Mouse (Mus musculus) CH12.LX (cell line): ENCODE measurements at regions not wholly inside any gene's neighbourhood (a gene's known extent, or its start where the extent isn't known, plus 50 kb on each side); places are given as distances from the start of the nearest gene placed in this dataset.

ENCODE experiments used
- DNase-seq: peaks from one replicate; pipeline ENCODE4 v3.0.0-alpha.2; 2013; ENCODE audit errors: extremely low read depth
- H3K27ac ChIP-seq: 2 replicates; pipeline ENCODE4 v1.5.1; 2012; ENCODE audit warnings: low read depth, mild to moderate bottlenecking, control low read depth, moderate library complexity; ENCODE audit not compliant: insufficient read depth
- H3K27me3 ChIP-seq: replicated peaks from 2 replicates; pipeline ENCODE3; 2012; ENCODE audit warnings: inconsistent platforms
- H3K36me3 ChIP-seq, 2 experiments: replicated peaks in 1 of 2; 2 replicates each; pipeline versions ENCODE3 to v1.6.1; 2012; ENCODE audit warnings: inconsistent platforms in 1 of 2, low read length in 1 of 2, mild to moderate bottlenecking in 1 of 2, mixed read lengths in 1 of 2, moderate library complexity in 1 of 2; ENCODE audit not compliant: control insufficient read depth in 1 of 2, insufficient read depth in 1 of 2
- H3K4me1 ChIP-seq, 2 experiments: 2 replicates each; pipeline ENCODE4 v1.6.1; 2012; ENCODE audit warnings: inconsistent platforms in 1 of 2, moderate library complexity in 1 of 2; ENCODE audit not compliant: insufficient read depth in 2 of 2, control insufficient read depth in 1 of 2
- H3K4me2 ChIP-seq: 2 replicates; pipeline ENCODE4 v1.6.1; 2012; ENCODE audit warnings: low read depth, mild to moderate bottlenecking, control low read depth; ENCODE audit not compliant: poor library complexity, insufficient read depth, severe bottlenecking
- H3K4me3 ChIP-seq, 3 experiments: fragments of 150-350 bp in 1 of 3; sonication (generic) in 1 of 3; replicated peaks in 1 of 3; 2 replicates each; pipeline versions ENCODE3 to v1.5.1; 2011 to 2012; ENCODE audit warnings: low read depth in 2 of 3, low read length in 2 of 3, mild to moderate bottlenecking in 2 of 3, moderate library complexity in 2 of 3, control low read depth in 1 of 3, improper control_type of control experiment in 1 of 3, inconsistent platforms in 1 of 3, mixed read lengths in 1 of 3; ENCODE audit not compliant: poor library complexity in 1 of 3
- H3K79me2 ChIP-seq: replicated peaks from 2 replicates; pipeline ENCODE4 v1.6.1; 2012; ENCODE audit warnings: mild to moderate bottlenecking, moderate library complexity; ENCODE audit not compliant: control insufficient read depth, poor library complexity, insufficient read depth, severe bottlenecking; ENCODE audit errors: extremely low read depth
- H3K9ac ChIP-seq: 2 replicates; pipeline ENCODE4 v1.6.1; 2012; ENCODE audit warnings: low read depth, mild to moderate bottlenecking, control low read depth, moderate library complexity; ENCODE audit not compliant: insufficient read depth
- H3K9me3 ChIP-seq: replicated peaks from 2 replicates; pipeline ENCODE3; 2012; ENCODE audit warnings: low read length, inconsistent platforms, mixed read lengths
- CHD1 ChIP-seq: IDR thresholded peaks from 2 replicates; pipeline ENCODE4 v1.6.1; 2012; ENCODE audit warnings: low read depth, low read length, improper control_type of control experiment, inconsistent platforms
- E2F4 ChIP-seq: IDR thresholded peaks from 2 replicates; pipeline ENCODE4 v1.6.1; 2011; ENCODE audit warnings: low read depth, low read length, improper control_type of control experiment; ENCODE audit not compliant: insufficient replicate concordance
- ETS1 ChIP-seq: conservative IDR thresholded peaks from 2 replicates; pipeline ENCODE4 v1.6.1; 2012; ENCODE audit warnings: low read depth, mild to moderate bottlenecking, inconsistent platforms, low read length, improper control_type of control experiment, moderate library complexity
- HCFC1 ChIP-seq: IDR thresholded peaks from 2 replicates; pipeline ENCODE4 v1.6.1; 2012; ENCODE audit warnings: low read depth, mild to moderate bottlenecking, inconsistent platforms, low read length, improper control_type of control experiment
- IRF4 ChIP-seq: IDR thresholded peaks from 2 replicates; pipeline ENCODE4 v1.6.1; 2014; ENCODE audit warnings: low read depth, mild to moderate bottlenecking, inconsistent platforms, low read length, improper control_type of control experiment
- JUN ChIP-seq: IDR thresholded peaks from 2 replicates; pipeline ENCODE4 v1.6.1; 2011; ENCODE audit warnings: low read depth, mild to moderate bottlenecking, low read length, improper control_type of control experiment, moderate library complexity; ENCODE audit not compliant: insufficient read depth
- MAFK ChIP-seq: IDR thresholded peaks from 2 replicates; pipeline ENCODE4 v1.6.1; 2011; ENCODE audit warnings: low read length, improper control_type of control experiment; ENCODE audit not compliant: insufficient replicate concordance
- MAZ ChIP-seq: IDR thresholded peaks from 2 replicates; pipeline ENCODE4 v1.6.1; 2012; ENCODE audit warnings: low read depth, mild to moderate bottlenecking, inconsistent platforms, low read length, improper control_type of control experiment, moderate library complexity
- MEF2A ChIP-seq: IDR thresholded peaks from 2 replicates; pipeline ENCODE4 v1.6.1; 2014; ENCODE audit warnings: low read depth, mild to moderate bottlenecking, inconsistent platforms, low read length, improper control_type of control experiment, borderline replicate concordance
- NELFE ChIP-seq: IDR thresholded peaks from 2 replicates; pipeline ENCODE4 v1.6.1; 2011; ENCODE audit warnings: low read depth, low read length, improper control_type of control experiment
- RCOR1 ChIP-seq: conservative IDR thresholded peaks from 2 replicates; pipeline ENCODE4 v1.6.1; 2012; ENCODE audit warnings: low read depth, mild to moderate bottlenecking, inconsistent platforms, low read length, improper control_type of control experiment
- SIN3A ChIP-seq: IDR thresholded peaks from 2 replicates; pipeline ENCODE4 v1.6.1; 2012; ENCODE audit warnings: low read length, improper control_type of control experiment, inconsistent platforms
- TCF12 ChIP-seq: IDR thresholded peaks from 2 replicates; pipeline ENCODE4 v1.6.1; 2014; ENCODE audit warnings: low read depth, mild to moderate bottlenecking, inconsistent platforms, low read length, improper control_type of control experiment
- UBTF ChIP-seq: IDR thresholded peaks from 2 replicates; pipeline ENCODE4 v1.6.1; 2012; ENCODE audit warnings: low read depth, mild to moderate bottlenecking, inconsistent platforms, low read length, improper control_type of control experiment, moderate library complexity
- ZC3H11A ChIP-seq: IDR thresholded peaks from 2 replicates; pipeline ENCODE4 v1.6.1; 2012; ENCODE audit warnings: low read depth, mild to moderate bottlenecking, inconsistent platforms, low read length, improper control_type of control experiment
- ZKSCAN1 ChIP-seq: IDR thresholded peaks from 2 replicates; pipeline ENCODE4 v1.6.1; 2012; ENCODE audit warnings: low read depth, inconsistent platforms, low read length, improper control_type of control experiment, borderline replicate concordance
- dilution Hi-C: fragments of 300-500 bp; cut with MboI; formaldehyde crosslinking; loops from 2 replicates; pipeline ENCODE4 v1.14.3; 2020; ENCODE audit warnings: low sequenced_read_pairs; ENCODE audit not compliant: extremely low pct_unique_long_range_greater_than_20kb, extremely low pct_ligation_motif_present
- in situ Hi-C: fragments of 300-500 bp; cut with MboI; formaldehyde crosslinking; loops from 3 replicates; pipeline ENCODE4 v1.14.3; 2019; ENCODE audit warnings: low sequenced_read_pairs, low pct_ligation_motif_present, low pct_unique_long_range_greater_than_20kb, mixed read lengths

DNA sequence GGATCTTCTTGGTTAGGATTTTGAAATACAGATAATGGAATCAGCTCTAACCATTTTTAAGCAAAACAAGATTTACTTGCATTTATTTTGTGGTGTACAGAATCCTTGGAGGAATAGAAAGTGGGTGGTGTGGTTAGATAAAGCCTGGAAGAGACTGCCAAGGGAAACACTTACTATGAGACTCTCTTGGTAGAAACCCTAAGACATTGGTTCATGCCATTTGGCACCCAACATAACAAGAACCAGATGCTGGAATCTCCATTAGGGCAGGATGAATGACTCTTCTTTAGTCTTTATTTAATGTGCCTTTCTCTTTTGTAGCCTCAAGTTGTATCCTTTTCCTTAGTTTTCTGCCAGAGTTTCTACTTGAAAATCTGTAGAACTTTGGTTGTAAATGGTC, 230.0 kb downstream of the Gm28710 start:
- no peaks in the 10 kb centered on the region for H3K36me3 ChIP-seq
- dilution Hi-C loops (no loop called here), in situ Hi-C loops (no loop called here)
- H3K79me2 ChIP-seq, result no peaks in the 10 kb centered on the region
- H3K27me3 ChIP-seq, result no peaks in the 10 kb centered on the region
- no peak for DNase-seq
- H3K27ac ChIP-seq, result no peak overlapping the region
- H3K4me2 ChIP-seq, result no peak overlapping the region
- no peaks in the 10 kb centered on the region for H3K4me1 ChIP-seq
- no peak overlapping the region for H3K9ac ChIP-seq
- H3K9me3 ChIP-seq, result no peaks in the 10 kb centered on the region
- H3K4me3 ChIP-seq, result no peak overlapping the region
- TF ChIP-seq TCF12 (no peak), E2F4 (no peak), SIN3A (no peak), IRF4 (no peak), MAFK (no peak), MAZ (no peak), ETS1 (no peak), HCFC1 (no peak), JUN (no peak), ZKSCAN1 (no peak), CHD1 (no peak), NELFE (no peak)

DNA sequence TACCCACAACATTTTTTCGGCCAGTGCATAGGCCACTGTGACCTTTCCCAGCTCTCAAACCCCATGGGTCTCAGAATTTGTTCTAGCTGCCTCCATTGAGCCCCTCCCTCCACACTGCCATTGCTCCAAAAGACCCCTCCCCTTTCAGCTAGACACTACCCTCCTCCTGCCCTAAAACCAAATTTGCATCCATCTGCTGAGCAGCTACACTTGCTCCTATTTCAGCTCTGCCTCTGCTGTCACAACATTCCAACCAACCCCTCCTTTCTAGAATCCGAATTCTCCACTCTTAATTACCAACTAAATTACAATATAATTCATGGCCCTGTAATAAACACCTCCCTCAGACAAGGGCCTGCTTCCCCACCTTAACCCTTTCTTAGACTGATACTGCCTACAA, 262.3 kb downstream of the Gm28710 start:
- Histone ChIP-seq H3K36me3 (no peaks in the 10 kb centered on the region), H3K4me1 (no peaks in the 10 kb centered on the region), H3K4me2 (no peak overlapping the region), H3K4me3 (no peak overlapping the region), H3K27ac (no peak overlapping the region), H3K79me2 (no peaks in the 10 kb centered on the region), H3K27me3 (no peaks in the 10 kb centered on the region), H3K9me3 (no peaks in the 10 kb centered on the region), H3K9ac (no peak overlapping the region)
- no peak for DNase-seq
- in situ Hi-C loops (no loop called here), dilution Hi-C loops (no loop called here)
- no peak for TF ChIP-seq UBTF
- no peak for TF ChIP-seq MEF2A
- no peak for TF ChIP-seq RCOR1
- TF ChIP-seq NELFE, result no peak

DNA sequence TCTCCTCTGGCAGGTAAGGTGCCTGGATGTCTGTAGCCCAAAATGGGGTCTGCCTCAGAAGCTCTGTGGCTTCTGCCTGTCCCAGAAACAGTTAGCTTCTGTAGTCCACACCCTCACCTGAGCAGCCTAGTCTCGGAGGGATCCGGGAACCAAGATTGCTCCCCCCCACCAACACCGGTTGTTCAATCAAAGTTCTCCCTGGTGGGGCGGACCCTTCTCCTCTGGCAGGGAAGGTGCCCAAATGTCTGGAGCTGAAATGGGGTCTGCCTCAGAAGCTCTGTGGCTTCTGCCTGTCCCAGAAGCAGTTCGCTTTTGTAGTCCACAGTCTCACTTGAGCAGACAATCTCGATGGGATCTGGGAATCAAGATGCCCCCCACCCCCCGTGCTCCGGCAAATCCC, 273.0 kb downstream of the Gm28710 start:
- Histone ChIP-seq H3K9me3 (no peaks in the 10 kb centered on the region), H3K27ac (no peak overlapping the region), H3K36me3 (no peaks in the 10 kb centered on the region), H3K4me3 (no peak overlapping the region), H3K79me2 (no peaks in the 10 kb centered on the region), H3K4me2 (no peak overlapping the region), H3K27me3 (no peaks in the 10 kb centered on the region), H3K9ac (no peak overlapping the region), H3K4me1 (no peaks in the 10 kb centered on the region)
- in situ Hi-C loops, result no loop called here
- DNase-seq, result no peak
- dilution Hi-C loops, result no loop called here
- no peak for TF ChIP-seq ZC3H11A
